Mouse (Mus musculus) Muller cell, postnatal 12 days (primary cell): Measurements from ENCODE around the gene Shisa9.

Source experiments
- DNase-seq: peaks from one replicate; pipeline ENCODE4 v3.0.0-alpha.2; 2015; ENCODE audit errors: inconsistent ontology term

The Shisa9 gene

GRCm38 (mm10) chr16:12309826-12310225 is 325.9 kb downstream of the Shisa9 start:
- no peak for DNase-seq

- no peak for DNase-seq
Observed at GRCm38 (mm10) chr16:12315627-12316026, 331.7 kb downstream of the Shisa9 start.
